Mouse (Mus musculus) heart, embryonic 13.5 days (tissue): ENCODE data around the gene Dnase1l2. TPM values are rescaled to one million over a fixed set of nuclear protein-coding genes. Genes with fewer than 3 reads are reported as not detected.
A peak's percentile ranks its signal among the peaks of the same experiment; 100 is the strongest.

Source experiments
- ATAC-seq: fragments of 200-750 bp; cut with Nextera tagmentation; 2 replicates; pipeline ENCODE4 v1.8.0; 2017; ENCODE audit warnings: moderate TSS enrichment; ENCODE audit not compliant: insufficient number of reproducible peaks, low FRiP score, low TSS enrichment; ENCODE audit errors: extremely low read depth
- H3K27ac ChIP-seq: fragments of 300-500 bp; sonication (generic); replicated peaks from 2 replicates; pipeline ENCODE4 v1.5.1; 2015; ENCODE audit warnings: moderate library complexity, mild to moderate bottlenecking, inconsistent platforms
- H3K27me3 ChIP-seq: fragments of 300-500 bp; sonication (generic); replicated peaks from 2 replicates; pipeline ENCODE4 v1.6.1; 2015; ENCODE audit warnings: mild to moderate bottlenecking, inconsistent platforms
- H3K36me3 ChIP-seq: fragments of 300-500 bp; sonication (generic); 2 replicates; pipeline ENCODE4 v1.6.1; 2015; ENCODE audit warnings: mild to moderate bottlenecking, inconsistent platforms
- H3K4me1 ChIP-seq: fragments of 300-500 bp; sonication (generic); 2 replicates; pipeline ENCODE4 v1.6.1; 2015; ENCODE audit warnings: inconsistent platforms
- H3K4me2 ChIP-seq: fragments of 300-500 bp; sonication (generic); 2 replicates; pipeline ENCODE4 v1.6.1; 2015; ENCODE audit warnings: inconsistent platforms, mild to moderate bottlenecking, moderate library complexity
- H3K4me3 ChIP-seq: fragments of 300-500 bp; sonication (generic); 2 replicates; pipeline ENCODE4 v1.5.1; 2015; ENCODE audit warnings: moderate library complexity, mild to moderate bottlenecking, inconsistent platforms
- H3K9ac ChIP-seq: fragments of 300-500 bp; sonication (generic); 2 replicates; pipeline ENCODE4 v1.6.1; 2015; ENCODE audit warnings: inconsistent platforms, mild to moderate bottlenecking, moderate library complexity
- H3K9me3 ChIP-seq: fragments of 300-500 bp; sonication (generic); 2 replicates; pipeline ENCODE4 v1.6.1; 2016; ENCODE audit warnings: inconsistent platforms
- WGBS: fragments of 180-500 bp; shearing (Covaris S2); methylation state at CpG from one replicate; pipeline ENCODE4 v1.1.7; 2015; ENCODE audit warnings: mixed read lengths; 5-methylcytosine and 5-hydroxymethylcytosine counted together
- polyA plus RNA-seq: library from polyadenylated mRNA; unstranded; fragments of >200 nt; fragmentation: Nextera tagmentation; extraction: Ambion mirVana; gene quantifications from 2 replicates; pipeline ENCODE4 v1.2.1, GENCODE M21; 2015

Gene Dnase1l2
- 1.5 and 1.7 TPM in 2 replicates for polyA plus RNA-seq

DNA sequence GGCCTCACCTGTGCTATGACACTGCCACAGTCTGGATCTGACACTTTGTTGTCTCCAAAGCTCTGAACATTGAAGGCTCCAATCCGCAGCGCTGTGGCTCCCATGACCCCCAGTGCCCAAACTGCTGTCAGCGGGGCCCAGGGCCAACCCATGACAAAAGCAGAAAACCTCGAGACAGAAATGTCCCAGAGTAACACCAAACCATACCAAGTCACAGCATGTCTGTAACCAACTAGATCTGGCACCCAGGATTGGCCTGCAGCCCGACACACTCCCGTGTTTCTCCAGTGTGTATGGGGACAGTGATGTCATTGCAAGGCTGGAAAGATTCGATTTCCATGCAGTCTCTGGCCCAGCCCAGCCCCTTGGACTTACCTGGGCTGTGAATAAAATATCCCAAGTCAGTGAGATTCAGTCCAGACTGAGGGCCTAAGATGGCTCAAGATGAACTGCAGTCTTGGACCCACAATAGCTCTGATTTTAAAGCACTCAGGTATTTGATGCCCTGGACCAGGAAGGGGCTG, at the start of gene Dnase1l2:
TSS of gene Dnase1l2 (minus strand) at position 474 of the 524 bp plus-strand sequence.
- 73% methylated on average over 7 of the region's 7 CpGs for WGBS
- Histone ChIP-seq H3K27me3 (no peaks in the 10 kb centered on the region), H3K9me3 (no peaks in the 10 kb centered on the region), H3K4me2 (no peak within 1 kb of the TSS), H3K9ac (no peak within 1 kb of the TSS), H3K36me3 (peaks cover 98% of the 10 kb centered on the region), H3K4me3 (no peak within 1 kb of the TSS), H3K4me1 (no peaks in the 10 kb centered on the region), H3K27ac (no peak within 1 kb of the TSS)
- ATAC-seq: no peak

DNA sequence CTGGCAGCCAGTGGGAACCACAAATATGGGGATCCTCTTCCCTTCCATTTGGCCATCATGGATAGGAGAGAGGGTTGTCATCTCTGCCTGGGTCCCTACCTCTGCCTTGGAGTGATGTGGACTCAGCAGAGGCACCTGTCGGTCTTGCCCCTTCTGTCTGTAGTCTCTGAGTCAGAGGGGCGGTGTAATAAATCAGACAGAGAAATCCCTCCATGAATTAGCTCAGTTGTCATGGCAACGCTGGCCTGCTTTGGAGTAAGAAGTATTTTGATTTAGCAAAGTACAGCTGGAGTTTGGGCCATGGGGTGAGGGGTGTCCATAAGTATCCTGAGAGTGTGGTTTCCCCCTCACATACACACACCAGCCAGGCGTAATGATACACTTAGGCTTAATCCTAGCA, 47.5 kb upstream of the Dnase1l2 start:
- 80% methylated on average over 4 of the region's 4 CpGs for WGBS
- Histone ChIP-seq H3K27me3 (peaks cover 69% of the 10 kb centered on the region), H3K36me3 (no peaks in the 10 kb centered on the region), H3K9ac (no peak overlapping the region), H3K4me3 (no peak overlapping the region), H3K27ac (no peak overlapping the region), H3K9me3 (no peaks in the 10 kb centered on the region), H3K4me1 (peaks cover 16% of the 10 kb centered on the region), H3K4me2 (no peak overlapping the region)
- ATAC-seq: no peak

DNA sequence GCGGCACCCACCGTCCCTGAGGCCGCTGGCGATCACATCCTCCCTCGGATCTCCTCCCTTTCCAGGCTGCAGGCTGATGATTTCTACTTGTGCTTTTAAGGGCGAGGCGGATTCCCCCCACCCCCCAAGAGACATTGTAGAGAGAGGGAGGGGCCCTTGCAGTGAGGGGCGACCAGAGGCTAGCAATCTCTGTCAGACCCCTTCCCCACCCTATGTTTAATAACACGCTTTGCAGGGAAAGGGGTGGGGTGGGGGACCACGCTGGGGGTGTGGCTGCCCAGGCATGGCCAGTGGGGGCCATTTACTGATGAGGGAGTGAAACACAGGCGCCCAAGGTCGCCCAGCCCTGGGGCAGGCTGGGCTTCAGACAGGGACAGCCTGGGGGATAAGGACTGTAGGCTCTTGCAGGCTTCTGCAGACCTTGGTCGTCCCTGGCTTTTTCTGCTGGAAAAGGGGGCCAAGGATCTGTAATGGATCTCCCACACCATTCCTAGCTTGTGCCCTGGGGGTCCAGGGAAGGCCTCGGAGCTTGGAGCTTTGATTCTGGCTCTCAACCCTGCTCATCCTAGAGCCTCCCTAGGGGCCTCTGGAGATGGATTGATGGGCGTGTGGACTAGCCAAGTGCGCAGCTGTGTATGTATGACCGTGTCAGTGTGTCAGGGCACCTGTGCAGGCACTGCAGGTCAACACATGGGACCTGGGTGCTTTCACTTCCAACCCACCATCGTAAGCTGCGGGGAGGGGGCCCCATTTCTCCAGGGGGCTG, 46.5 kb upstream of the Dnase1l2 start:
- no peaks in the 10 kb centered on the region for H3K9me3 ChIP-seq
- peak overlapping the region; percentile 86 for H3K9ac ChIP-seq
- 20% methylated on average over 19 of the region's 19 CpGs for WGBS
- peaks cover 64% of the 10 kb centered on the region for H3K27me3 ChIP-seq
- H3K36me3 ChIP-seq: no peaks in the 10 kb centered on the region
- peaks cover 19% of the 10 kb centered on the region for H3K4me1 ChIP-seq
- peak overlapping the region; percentile 75 for H3K4me3 ChIP-seq
- H3K4me2 ChIP-seq: peak overlapping the region; percentile 99
- ATAC-seq: no peak
- H3K27ac ChIP-seq: no peak overlapping the region

DNA sequence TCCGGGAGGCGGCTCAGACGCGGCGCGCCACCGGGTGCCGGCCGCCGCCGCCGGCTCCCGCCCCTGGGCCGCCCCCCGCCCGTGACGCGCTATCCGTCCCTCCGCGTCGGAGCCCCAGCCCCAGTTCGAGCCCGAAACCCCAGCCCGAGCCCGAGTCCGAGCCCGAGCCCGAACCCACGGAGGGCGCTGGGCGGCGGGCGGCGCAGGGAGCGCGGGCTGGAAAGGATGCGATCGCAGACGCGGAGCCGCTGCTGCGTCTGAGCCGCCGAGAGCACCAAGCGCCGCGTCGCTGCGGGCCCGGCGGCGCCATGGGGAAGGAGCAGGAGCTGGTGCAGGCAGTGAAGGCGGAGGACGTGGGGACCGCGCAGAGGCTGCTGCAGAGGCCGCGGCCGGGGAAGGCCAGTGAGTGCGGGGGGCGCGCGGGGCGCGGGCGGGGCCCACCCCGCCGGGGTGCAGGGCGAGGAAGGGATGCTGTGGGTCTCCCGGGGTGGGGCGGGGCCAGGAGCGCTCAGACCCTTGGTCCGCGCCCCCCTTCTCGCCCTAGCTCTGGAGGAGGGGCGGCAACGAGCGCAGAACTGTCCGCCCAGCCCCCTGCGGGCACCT, 45.9 kb upstream of the Dnase1l2 start:
- Histone ChIP-seq H3K4me1 (peaks cover 19% of the 10 kb centered on the region), H3K4me2 (peak overlapping the region; percentile 99), H3K4me3 (peak overlapping the region; percentile 75), H3K36me3 (no peaks in the 10 kb centered on the region), H3K27ac (no peak overlapping the region), H3K9me3 (no peaks in the 10 kb centered on the region), H3K9ac (peak overlapping the region; percentile 86), H3K27me3 (peaks cover 64% of the 10 kb centered on the region)
- ATAC-seq: no peak
- under 1% methylated on average over 47 of the region's 81 CpGs for WGBS

DNA sequence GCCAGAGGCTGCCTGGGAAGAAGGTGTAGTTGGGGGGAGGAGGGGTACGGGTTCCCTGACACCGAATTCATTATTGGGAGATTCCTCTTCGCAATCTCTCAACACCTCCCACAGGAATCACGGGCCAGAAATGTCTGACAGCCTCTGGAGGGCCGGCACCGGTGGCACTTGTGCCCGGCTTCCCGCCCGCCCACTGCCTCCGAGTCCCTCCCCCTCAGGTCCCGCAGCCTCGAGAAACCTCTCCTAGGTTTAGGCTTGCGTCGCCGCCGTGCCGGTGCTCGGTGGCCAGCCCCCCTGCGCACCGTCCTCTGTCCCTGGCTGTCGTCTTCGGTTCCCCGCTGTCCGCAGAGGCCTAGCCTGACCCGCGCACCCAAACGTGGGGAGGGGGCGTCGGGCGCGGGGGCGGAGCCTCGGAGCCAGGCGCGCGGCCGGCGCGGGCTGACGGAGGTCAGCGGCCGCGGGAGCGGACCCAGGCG, 45.3 kb upstream of the Dnase1l2 start, which contains the start of gene Caskin1:
TSS of gene Caskin1 (plus strand) at position 416 of the 476 bp plus-strand sequence.
- H3K9ac ChIP-seq: peak within 1 kb of the TSS; percentile 86
- peaks cover 64% of the 10 kb centered on the region for H3K27me3 ChIP-seq
- no peaks in the 10 kb centered on the region for H3K9me3 ChIP-seq
- ATAC-seq: no peak
- H3K36me3 ChIP-seq: no peaks in the 10 kb centered on the region
- WGBS: 1% methylated on average over 44 of the region's 45 CpGs
- H3K27ac ChIP-seq: no peak within 1 kb of the TSS
- peaks cover 19% of the 10 kb centered on the region for H3K4me1 ChIP-seq
- H3K4me3 ChIP-seq: peak within 1 kb of the TSS; percentile 75
- peak within 1 kb of the TSS; percentile 99 for H3K4me2 ChIP-seq

DNA sequence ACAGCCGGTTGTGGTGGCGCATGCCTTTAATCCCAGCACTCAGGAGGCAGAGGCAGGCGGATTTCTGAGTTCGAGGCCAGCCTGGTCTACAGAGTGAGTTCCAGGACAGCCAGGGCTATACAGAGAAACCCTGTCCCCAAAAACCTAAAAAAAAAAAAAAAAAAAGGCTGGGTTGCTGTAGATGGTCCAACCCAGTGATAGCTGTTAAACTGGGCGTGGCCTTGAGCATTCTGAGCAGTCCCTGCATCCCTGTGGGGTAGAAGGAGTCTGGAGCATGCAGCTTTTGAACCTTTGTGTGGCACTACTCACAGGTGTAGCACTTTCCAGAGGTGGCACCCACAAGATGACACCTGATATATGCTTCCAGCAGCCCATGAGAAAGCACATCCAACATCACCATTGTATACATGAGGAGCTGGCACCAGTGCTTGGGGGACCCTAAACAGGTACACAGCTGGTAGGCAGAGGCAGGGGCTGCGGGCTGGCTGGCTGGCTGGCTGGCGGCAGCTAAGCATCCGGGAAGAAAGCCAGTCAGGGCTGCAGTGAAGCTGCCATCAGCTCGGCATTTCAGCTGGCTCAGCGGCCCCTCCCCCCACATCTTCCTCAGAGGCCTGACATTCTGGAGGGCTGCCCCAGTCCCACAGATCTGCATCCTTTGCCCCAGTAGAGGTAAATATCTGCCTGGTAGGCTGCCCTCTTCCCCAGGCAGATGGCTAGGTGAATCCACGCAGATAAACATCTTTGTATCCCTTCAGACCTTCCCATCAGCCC, 42.4 kb upstream of the Dnase1l2 start:
- H3K9ac ChIP-seq: peak overlapping the region; percentile 54
- WGBS: 41% methylated on average over 11 of the region's 11 CpGs

DNA sequence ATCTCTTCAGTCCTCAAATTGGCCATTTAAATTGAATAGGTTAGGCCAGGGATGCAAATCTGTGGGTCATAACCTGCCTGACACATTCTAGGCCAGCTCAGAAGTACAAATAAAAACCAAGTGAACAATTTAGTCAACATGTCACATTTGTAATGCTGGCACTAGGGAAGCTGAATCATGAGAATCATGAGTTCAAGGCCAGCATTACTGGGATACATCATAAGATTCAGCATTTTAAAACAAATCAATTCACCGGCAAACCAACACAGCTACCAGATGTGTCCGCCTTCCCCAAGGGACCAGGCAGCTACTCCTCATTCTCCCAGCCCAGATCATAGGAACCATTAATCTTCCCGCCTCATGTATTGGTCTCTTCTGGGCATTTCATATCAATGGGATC, 40.6 kb upstream of the Dnase1l2 start:
- H3K9ac ChIP-seq: no peak overlapping the region
- no peak overlapping the region for H3K4me3 ChIP-seq
- H3K27ac ChIP-seq: no peak overlapping the region
- no peaks in the 10 kb centered on the region for H3K9me3 ChIP-seq
- 84% methylated on average over 3 of the region's 3 CpGs for WGBS
- no peak for ATAC-seq
- peaks cover 25% of the 10 kb centered on the region for H3K27me3 ChIP-seq
- H3K4me1 ChIP-seq: peaks cover 19% of the 10 kb centered on the region
- no peak overlapping the region for H3K4me2 ChIP-seq
- H3K36me3 ChIP-seq: no peaks in the 10 kb centered on the region

More for the DNA sequence above, 42.4 kb upstream of the Dnase1l2 start:
- no peak for ATAC-seq
- Histone ChIP-seq H3K4me1 (peaks cover 21% of the 10 kb centered on the region), H3K4me3 (no peak overlapping the region), H3K27me3 (peaks cover 43% of the 10 kb centered on the region), H3K36me3 (no peaks in the 10 kb centered on the region), H3K4me2 (no peak overlapping the region), H3K27ac (no peak overlapping the region), H3K9me3 (no peaks in the 10 kb centered on the region)

DNA sequence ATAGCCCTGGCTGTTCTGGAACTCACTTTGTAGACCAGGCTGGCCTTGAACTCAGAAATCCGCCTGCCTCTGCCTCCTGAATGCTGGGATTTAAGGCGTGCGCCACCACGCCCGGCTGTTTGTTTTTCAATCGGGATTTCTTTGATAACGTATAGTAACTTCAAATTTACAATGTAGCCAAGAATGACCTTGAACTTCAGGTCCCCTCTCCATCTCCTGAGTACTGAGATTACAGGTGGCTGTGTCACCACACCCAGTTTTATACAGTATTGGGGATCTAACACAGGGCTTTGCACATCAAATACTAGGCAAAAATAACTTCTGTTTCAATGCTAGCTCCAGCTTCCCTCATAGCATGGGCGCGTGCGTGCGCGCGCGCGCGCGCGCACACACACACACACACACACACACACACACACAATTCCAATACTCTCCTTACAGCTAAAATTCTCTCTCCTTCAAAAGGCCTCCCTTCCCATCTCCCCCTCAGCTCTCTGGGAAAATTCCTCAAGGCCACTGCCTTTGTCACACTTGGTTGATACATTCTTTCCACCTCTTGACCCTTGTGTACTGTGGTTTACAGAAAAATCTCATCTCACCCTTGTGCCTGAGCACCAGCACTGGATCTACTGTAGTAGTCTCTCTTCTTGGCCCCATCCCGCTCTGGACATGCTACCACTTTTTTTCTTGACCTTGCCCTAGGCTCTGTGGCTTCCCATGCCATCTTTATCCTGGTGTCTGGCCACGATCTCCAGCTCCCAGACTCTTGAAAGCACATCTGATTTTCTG, 38.3 kb upstream of the Dnase1l2 start:
- H3K9ac ChIP-seq: no peak overlapping the region
- H3K4me3 ChIP-seq: no peak overlapping the region
- H3K9me3 ChIP-seq: no peaks in the 10 kb centered on the region
- 91% methylated on average over 20 of the region's 20 CpGs for WGBS
- H3K27me3 ChIP-seq: peaks cover 2% of the 10 kb centered on the region
- H3K36me3 ChIP-seq: peaks cover 13% of the 10 kb centered on the region
- H3K4me1 ChIP-seq: peaks cover 25% of the 10 kb centered on the region
- no peak for ATAC-seq
- no peak overlapping the region for H3K27ac ChIP-seq
- H3K4me2 ChIP-seq: no peak overlapping the region

DNA sequence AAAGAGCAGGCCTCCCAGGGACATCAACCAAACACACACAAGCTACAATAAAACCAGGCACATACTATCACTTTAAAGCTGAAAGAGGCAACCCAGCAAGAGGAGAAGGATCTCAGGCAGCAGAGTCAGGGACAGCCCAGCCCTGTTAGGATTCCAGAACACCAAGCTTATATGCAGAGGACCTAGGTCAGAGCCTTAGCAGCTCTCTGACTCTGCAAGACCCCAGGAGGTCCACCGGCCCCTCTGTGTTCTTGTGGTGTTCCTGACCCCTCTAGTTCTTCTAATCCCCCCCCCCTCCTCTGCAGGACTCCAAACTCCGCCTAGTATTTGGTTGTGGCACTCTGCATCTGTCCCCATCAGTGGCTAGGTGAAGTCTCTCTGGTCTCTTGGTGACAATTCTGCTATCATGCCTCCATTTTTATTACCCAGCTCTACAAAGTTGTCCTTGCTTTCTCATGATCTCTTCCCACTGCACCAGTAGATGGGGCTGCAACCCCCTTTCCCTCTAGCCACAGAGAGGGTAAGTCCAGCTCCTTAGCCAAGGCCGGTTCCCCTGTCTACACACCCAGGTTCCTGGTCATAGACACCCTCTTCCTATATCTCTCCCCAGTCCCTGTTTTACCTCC, 37.4 kb upstream of the Dnase1l2 start:
- 43% methylated on average over 3 of the region's 3 CpGs for WGBS
- Histone ChIP-seq H3K9me3 (no peaks in the 10 kb centered on the region), H3K9ac (no peak overlapping the region; the same call in 1 of the 2 replicates), H3K27me3 (no peaks in the 10 kb centered on the region; the same call in 1 of the 2 replicates), H3K4me3 (no peak overlapping the region), H3K4me2 (no peak overlapping the region), H3K36me3 (peaks cover 22% of the 10 kb centered on the region), H3K4me1 (peaks cover 20% of the 10 kb centered on the region), H3K27ac (no peak overlapping the region)
- ATAC-seq: no peak

DNA sequence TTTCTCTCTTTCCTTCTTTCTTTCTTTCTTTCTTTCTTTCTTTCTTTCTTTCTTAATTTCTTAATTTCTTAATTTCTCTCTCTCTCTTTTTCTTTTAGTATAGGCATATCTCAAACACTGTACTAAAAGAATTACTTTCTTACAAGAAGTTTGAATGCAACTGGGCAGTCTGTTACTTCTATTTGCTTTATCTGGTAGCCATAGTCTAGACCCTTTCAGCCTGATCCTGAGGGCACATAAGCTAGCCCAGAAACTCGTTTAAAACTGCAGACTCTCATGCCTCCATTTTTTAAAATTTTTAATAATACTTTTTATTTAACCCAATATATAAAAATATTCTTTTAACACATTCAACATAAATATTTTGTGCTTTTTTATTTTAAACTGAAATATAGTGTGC, 36.5 kb upstream of the Dnase1l2 start:
- H3K4me1 ChIP-seq: peaks cover 20% of the 10 kb centered on the region
- 26% methylated on average over 1 of the region's 1 CpGs for WGBS
- H3K4me2 ChIP-seq: peak overlapping the region; percentile 73
- no peak overlapping the region for H3K9ac ChIP-seq
- no peaks in the 10 kb centered on the region for H3K9me3 ChIP-seq
- no peak for ATAC-seq
- no peaks in the 10 kb centered on the region for H3K27me3 ChIP-seq
- H3K4me3 ChIP-seq: peak overlapping the region; percentile 77
- H3K27ac ChIP-seq: no peak overlapping the region
- H3K36me3 ChIP-seq: peaks cover 30% of the 10 kb centered on the region
